Mouse (Mus musculus) G1E (cell line): ENCODE results near the gene Fam122b. TPM values are rescaled to one million over a fixed set of nuclear protein-coding genes. Genes with fewer than 3 reads are reported as not detected.

Experiments
- ATAC-seq: 2 replicates; pipeline ENCODE4 v1.8.0; 2016; ENCODE audit warnings: mild to moderate bottlenecking; ENCODE audit not compliant: insufficient number of reproducible peaks, poor library complexity, low FRiP score, severe bottlenecking; ENCODE audit errors: extremely low read depth
- DNase-seq: peaks from one replicate; pipeline ENCODE4 v3.0.0; 2012; ENCODE audit warnings: low spot score
- H3K27me3 ChIP-seq: 2 replicates; pipeline ENCODE4 v1.6.1; 2012; ENCODE audit warnings: mild to moderate bottlenecking, low read length, inconsistent platforms; ENCODE audit not compliant: insufficient read depth
- H3K36me3 ChIP-seq: replicated peaks from 2 replicates; pipeline ENCODE3; 2012; ENCODE audit warnings: mild to moderate bottlenecking, inconsistent platforms
- H3K4me1 ChIP-seq: 2 replicates; pipeline ENCODE4 v1.6.1; 2012; ENCODE audit warnings: low read depth, low read length, inconsistent platforms, mixed read lengths; ENCODE audit not compliant: insufficient read depth
- H3K4me3 ChIP-seq: 2 replicates; pipeline ENCODE4 v1.5.1; 2012; ENCODE audit warnings: low read depth, mild to moderate bottlenecking, inconsistent platforms, low read length, moderate library complexity, mixed read lengths
- H3K9me3 ChIP-seq: replicated peaks from 2 replicates; pipeline ENCODE4 v1.6.1; 2012; ENCODE audit warnings: inconsistent platforms
- CTCF ChIP-seq: IDR thresholded peaks from 2 replicates; pipeline ENCODE4 v1.5.1; 2012; ENCODE audit warnings: low read depth, low read length, inconsistent platforms, mixed read lengths
- GATA1 ChIP-seq: IDR thresholded peaks from 2 replicates; pipeline ENCODE4 v1.6.1; 2012; ENCODE audit warnings: borderline replicate concordance, low read length, inconsistent platforms, mixed read lengths
- GATA2 ChIP-seq: IDR thresholded peaks from 2 replicates; pipeline ENCODE4 v1.6.1; 2012; ENCODE audit warnings: low read depth, low read length, inconsistent platforms, borderline replicate concordance
- POLR2AphosphoS5 ChIP-seq: IDR thresholded peaks from 2 replicates; pipeline ENCODE4 v1.6.1; 2012; ENCODE audit warnings: low read depth, low read length, inconsistent platforms; ENCODE audit not compliant: insufficient replicate concordance
- TAL1 ChIP-seq: conservative IDR thresholded peaks from 2 replicates; pipeline ENCODE4 v1.6.1; 2012; ENCODE audit warnings: low read depth, low read length, inconsistent platforms, mixed read lengths
- polyA plus RNA-seq: library from polyadenylated mRNA; stranded (reverse); fragments of >175 nt; gene quantifications from 2 replicates; pipeline ENCODE4 v1.2.3, GENCODE M21; 2012
- total RNA-seq, 2 experiments: library from RNA; stranded (forward) in 1 of 2; stranded (reverse) in 1 of 2; fragments of 200-1000 nt in 1 of 2; fragments of >200 nt in 1 of 2; fragmentation: Nextera tagmentation in 1 of 2; gene quantifications; 2 replicates each; pipeline ENCODE4 v1.2.3; 2014 to 2017

The Fam122b gene
- total and polyA plus RNA-seq, 3 experiments, result 7.3 to 40.0 (median 9.4) TPM

DNA sequence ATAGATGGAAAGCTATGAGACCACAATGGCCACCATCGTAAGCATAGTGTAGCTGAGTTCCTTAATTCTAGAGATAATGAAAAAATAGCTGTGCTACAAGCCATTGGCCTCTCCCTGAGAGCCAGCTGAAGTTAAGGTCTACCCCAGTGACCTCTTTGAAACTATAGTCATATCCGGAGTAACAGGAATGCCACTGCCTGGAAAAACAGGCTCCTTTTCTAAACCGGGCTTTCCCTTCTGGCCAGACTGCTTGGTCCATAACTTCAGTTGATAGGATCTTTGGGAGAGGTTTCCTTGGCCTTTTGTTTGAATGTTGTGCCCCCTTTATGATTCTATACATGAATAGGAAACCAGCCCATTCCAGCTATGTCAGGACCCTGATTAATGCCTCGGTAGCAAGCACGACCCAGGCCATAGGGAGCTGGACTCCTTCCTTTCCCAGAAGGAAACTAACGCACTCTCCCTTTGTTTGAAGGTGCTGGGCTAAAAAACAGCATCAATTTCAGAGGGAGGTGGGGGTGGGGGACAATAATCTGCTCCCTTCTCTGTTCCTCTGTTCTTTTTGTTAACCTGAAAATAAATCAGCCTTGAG lies 45.2 kb downstream of the Fam122b start:
- Histone ChIP-seq H3K4me1 (no peaks in the 10 kb centered on the region), H3K27me3 (no peaks in the 10 kb centered on the region)
- TF ChIP-seq TAL1, result no peak
- TF ChIP-seq POLR2AphosphoS5, result no peak
- TF ChIP-seq GATA1, result no peak
- TF ChIP-seq GATA2, result no peak
- no peak for TF ChIP-seq CTCF

DNA sequence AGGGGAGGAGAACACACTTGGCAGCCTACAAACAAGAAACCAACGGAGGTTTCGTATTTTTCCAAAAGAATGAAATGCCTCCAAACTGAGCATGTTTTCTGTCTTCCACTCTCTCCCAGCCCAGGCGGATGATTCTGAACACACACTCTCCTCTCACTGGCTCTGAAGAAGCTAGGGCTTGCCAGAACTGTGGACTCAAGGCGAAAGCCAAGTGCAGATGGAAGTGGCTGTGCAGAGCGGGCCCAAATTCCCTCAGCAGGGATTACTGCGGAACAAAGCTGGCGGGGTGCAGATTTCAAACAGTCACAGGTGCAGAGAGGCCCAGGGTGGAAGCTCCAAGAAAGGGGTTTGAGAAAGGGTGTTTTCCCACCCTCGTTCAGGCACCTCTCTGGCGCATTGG lies 48.8 kb downstream of the Fam122b start:
- ATAC-seq (no peak), DNase-seq (no peak)
- TF ChIP-seq POLR2AphosphoS5 (no peak), CTCF (no peak)
- Histone ChIP-seq H3K4me1 (no peaks in the 10 kb centered on the region), H3K36me3 (no peaks in the 10 kb centered on the region), H3K4me3 (no peak overlapping the region), H3K27me3 (no peaks in the 10 kb centered on the region), H3K9me3 (no peaks in the 10 kb centered on the region)

More for the DNA sequence above, 45.2 kb downstream of the Fam122b start:
- ATAC-seq (no peak), DNase-seq (no peak)
- Histone ChIP-seq H3K9me3 (no peaks in the 10 kb centered on the region), H3K4me3 (no peak overlapping the region), H3K36me3 (no peaks in the 10 kb centered on the region)

DNA sequence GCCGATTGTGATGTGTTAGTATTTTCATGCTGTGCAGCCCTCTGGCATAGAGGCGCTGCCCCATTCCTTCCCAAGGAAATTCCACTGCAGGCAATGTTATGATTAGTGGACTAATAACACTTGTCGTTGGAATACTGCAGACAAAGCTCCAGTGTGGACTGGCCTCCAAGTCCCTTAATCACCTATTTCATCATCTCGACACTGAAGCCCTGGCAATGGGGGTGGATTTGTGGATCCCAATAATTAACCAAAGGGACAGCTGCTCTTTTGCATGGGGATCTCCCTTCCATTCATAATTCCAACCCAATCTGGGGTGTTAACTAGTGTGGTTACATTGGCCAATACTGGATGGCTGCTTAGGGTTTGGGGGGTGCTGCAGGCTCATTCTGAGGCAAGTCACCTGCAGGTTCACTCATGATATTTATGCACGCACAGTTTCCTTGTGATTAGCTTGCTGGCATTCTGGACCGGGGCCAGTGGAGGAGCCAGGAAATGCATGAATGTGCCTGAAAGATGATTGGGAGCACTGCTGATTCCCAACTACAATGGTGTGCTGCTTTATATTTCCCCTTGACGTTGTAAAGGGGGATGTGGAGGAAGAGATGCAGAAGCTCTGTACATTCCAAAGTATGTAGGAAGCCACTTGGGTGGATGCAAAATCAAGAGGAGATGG lies 54.9 kb downstream of the Fam122b start:
- no peak for ATAC-seq

DNA sequence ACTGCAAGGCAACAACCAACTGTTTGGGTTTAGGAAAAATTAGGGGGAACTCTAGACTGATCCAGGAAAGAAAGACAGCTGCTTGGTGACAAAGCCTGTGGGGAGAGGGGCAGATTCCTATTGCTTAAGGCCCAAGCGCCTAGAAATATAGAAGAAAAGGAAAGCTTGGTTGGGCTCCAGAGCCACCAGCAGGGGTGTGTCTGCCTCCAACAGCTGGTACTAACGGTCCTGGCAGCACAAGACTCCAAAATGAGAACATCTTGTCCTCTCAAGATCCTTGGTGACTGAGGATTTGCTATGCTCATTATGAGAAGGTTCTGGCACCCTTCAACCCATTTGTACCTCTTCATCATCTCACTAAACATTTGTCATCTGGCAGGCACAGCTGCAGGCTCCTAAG lies 55.8 kb downstream of the Fam122b start:
- H3K4me1 ChIP-seq, result no peaks in the 10 kb centered on the region
- DNase-seq (no peak), ATAC-seq (no peak)
- no peak overlapping the region for H3K4me3 ChIP-seq
- TF ChIP-seq GATA2 (no peak), POLR2AphosphoS5 (no peak), GATA1 (no peak)
- H3K36me3 ChIP-seq, result no peaks in the 10 kb centered on the region
- no peaks in the 10 kb centered on the region for H3K9me3 ChIP-seq
- no peaks in the 10 kb centered on the region for H3K27me3 ChIP-seq

More for the DNA sequence above, 54.9 kb downstream of the Fam122b start:
- Histone ChIP-seq H3K9me3 (no peaks in the 10 kb centered on the region), H3K4me3 (no peak overlapping the region), H3K4me1 (no peaks in the 10 kb centered on the region), H3K36me3 (no peaks in the 10 kb centered on the region), H3K27me3 (no peaks in the 10 kb centered on the region)
- no peak for DNase-seq
- TF ChIP-seq GATA2, result no peak
- no peak for TF ChIP-seq CTCF
- TF ChIP-seq GATA1, result no peak

DNA sequence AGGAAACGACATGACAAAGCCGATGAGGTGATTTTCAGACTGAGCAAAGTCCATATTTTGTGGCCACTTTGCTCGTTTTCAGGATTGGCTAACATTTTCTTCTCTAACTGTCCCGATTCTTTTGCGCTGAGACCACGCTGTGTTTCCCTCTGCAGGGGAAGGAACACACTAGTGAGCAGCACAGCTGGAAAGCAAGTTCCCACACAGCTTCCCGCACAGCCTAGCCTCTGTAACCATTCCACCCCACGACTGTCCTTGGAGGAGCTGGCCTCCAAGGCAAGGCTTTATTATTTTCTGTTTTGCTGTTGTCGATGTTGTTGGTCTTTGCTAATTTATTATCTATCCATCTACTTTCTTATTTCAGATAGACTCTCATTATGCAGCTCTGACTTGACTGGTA lies 57.1 kb downstream of the Fam122b start:
- H3K4me3 ChIP-seq, result no peak overlapping the region
- ATAC-seq, result no peak
- no peaks in the 10 kb centered on the region for H3K36me3 ChIP-seq
- H3K27me3 ChIP-seq, result no peaks in the 10 kb centered on the region
- no peak for DNase-seq
- no peaks in the 10 kb centered on the region for H3K9me3 ChIP-seq
- H3K4me1 ChIP-seq, result no peaks in the 10 kb centered on the region
- TF ChIP-seq GATA1 (no peak), CTCF (no peak), GATA2 (no peak), POLR2AphosphoS5 (no peak), TAL1 (no peak)

DNA sequence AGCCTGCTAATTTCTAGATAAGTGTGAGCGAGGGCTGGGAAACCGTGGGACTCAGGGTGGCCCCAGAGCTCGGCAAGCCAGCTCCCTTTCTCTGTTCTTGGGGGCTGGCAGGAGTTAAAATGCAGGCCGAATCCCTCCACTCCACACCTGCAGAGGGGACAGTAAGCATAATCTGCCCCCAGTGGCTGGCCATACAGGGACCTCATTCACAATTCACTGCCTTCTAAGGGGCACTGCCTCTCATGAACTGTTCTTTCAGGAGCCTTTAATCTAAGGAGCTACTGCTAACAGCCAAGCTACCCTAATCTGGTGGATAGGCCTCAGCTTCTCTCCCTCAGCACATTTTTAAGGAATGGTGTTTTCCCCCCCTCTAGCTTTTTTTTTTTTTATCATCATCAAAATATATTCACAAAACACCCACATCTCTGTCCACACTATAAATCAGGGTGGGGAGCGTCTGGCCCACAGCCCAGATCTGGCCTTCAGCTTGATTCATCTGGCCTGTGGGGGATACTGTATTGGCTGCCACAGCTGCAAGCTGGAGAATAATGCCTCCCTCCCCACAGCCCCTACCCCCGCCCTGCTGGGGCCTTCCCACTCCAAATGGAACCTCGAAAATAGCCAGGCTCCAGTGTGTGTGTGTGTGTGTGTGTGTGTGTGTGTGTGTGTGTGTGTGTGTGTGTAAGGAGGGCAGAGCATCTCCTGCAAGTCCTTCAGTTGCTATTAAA lies 57.7 kb downstream of the Fam122b start:
- ATAC-seq (no peak), DNase-seq (no peak)
- Histone ChIP-seq H3K9me3 (no peaks in the 10 kb centered on the region), H3K4me1 (no peaks in the 10 kb centered on the region), H3K36me3 (no peaks in the 10 kb centered on the region), H3K27me3 (no peaks in the 10 kb centered on the region), H3K4me3 (no peak overlapping the region)
- TF ChIP-seq GATA1 (no peak), POLR2AphosphoS5 (no peak), TAL1 (no peak), CTCF (no peak), GATA2 (no peak)
